Mouse (Mus musculus): ENCODE measurements around the gene Map4k1. TPM values are rescaled to one million over a fixed set of nuclear protein-coding genes. Genes with fewer than 3 reads are reported as not detected.
A peak's percentile ranks its signal among the peaks of the same experiment; 100 is the strongest.
"Not testable (repeated sequence)": the region's sequence is repeated elsewhere in the genome, so short reads cannot be mapped to it uniquely, and the experiment has no call there.

Map4k1 gene
- polyA plus RNA-seq, 1 experiment = 8.2 TPM

GRCm38 (mm10) chr7:28966181-28966580, 15.7 kb upstream of the Map4k1 start:
- TF ChIP-seq POLR2A (IDR thresholded peaks at IDR 0.05; ENCODE audit: borderline replicate concordance, extremely low read depth, insufficient read depth, insufficient read length, poor library complexity, severe bottlenecking) = no peak
- no peak for TF ChIP-seq CTCF (IDR thresholded peaks at IDR 0.05; ENCODE audit: borderline replicate concordance, extremely low read depth, insufficient read depth, insufficient read length)
- DNase-seq (ENCODE audit: low read depth) = no peak

- TF ChIP-seq CTCF (IDR thresholded peaks at IDR 0.05; ENCODE audit: borderline replicate concordance, extremely low read depth, insufficient read depth, insufficient read length) (no peak), POLR2A (IDR thresholded peaks at IDR 0.05; ENCODE audit: borderline replicate concordance, extremely low read depth, insufficient read depth, insufficient read length, poor library complexity, severe bottlenecking) (no peak)
Observed at GRCm38 (mm10) chr7:28966751-28967505, 14.9 kb upstream of the Map4k1 start.

DNA sequence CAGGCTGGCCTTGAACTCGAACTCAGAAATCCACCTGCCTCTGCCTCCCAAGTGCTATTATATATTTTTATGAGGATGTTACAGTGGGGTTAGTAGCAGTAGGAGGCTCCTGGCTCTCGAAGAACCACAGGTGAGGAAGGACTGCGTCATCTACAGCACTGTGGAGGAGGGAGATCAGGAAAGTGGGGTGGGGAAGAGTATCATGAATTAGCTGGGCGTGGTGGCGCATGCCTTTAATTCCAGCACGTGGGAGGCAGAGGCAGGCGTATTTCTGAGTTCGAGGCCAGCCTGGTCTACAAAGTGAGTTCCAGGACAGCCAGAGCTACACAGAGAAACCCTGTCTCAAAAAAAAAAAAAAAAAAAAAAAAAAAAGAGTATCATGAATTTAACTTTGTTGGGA, 13.7 kb upstream of the Map4k1 start:
- not testable (repeated sequence) for DNase-seq (ENCODE audit: low read depth)

More at GRCm38 (mm10) chr7:28966751-28967505, 14.9 kb upstream of the Map4k1 start:
- DNase-seq (ENCODE audit: low read depth) = no peak

GRCm38 (mm10) chr7:28969271-28969670, 12.6 kb upstream of the Map4k1 start:
- no peak for TF ChIP-seq CTCF (IDR thresholded peaks at IDR 0.05; ENCODE audit: borderline replicate concordance, extremely low read depth, insufficient read depth, insufficient read length)
- no peak for TF ChIP-seq POLR2A (IDR thresholded peaks at IDR 0.05; ENCODE audit: borderline replicate concordance, extremely low read depth, insufficient read depth, insufficient read length, poor library complexity, severe bottlenecking)
- DNase-seq (ENCODE audit: low read depth) = no peak

DNA sequence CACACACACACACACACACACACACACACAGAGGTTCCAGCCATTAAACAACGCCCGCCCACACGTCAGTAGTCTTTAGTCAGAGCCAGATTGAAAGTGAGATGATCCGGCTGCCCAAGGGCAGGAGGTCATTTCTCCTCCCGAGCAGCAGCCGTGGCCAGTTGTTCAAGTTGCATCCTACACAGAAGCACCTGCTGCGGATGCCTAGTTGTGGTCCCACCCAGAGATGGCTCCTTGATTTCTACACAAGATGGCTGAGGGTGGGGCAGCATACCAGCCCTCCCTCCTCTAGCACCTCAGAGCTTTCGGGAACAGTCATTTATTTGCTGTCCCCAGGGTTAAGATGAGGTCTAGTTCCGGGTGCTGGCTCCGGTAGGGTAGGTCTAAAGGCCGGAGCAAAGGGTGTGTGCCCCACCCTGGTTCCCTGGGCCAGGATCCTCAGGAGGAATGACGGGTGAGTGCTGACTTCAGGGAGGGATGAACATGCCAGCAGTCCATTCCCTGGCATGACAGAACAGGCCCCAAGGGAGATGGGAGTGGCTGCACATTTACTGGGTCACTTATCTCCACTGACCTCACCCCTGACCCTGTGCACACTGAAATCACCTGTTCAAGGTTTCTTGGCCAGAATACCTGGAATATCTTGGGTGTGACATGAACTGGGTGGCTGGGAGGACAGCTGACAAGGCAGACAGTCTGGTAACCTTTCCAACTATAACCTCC, 12.0 kb upstream of the Map4k1 start:
- no peak for TF ChIP-seq CTCF (IDR thresholded peaks at IDR 0.05; ENCODE audit: borderline replicate concordance, extremely low read depth, insufficient read depth, insufficient read length)
- TF ChIP-seq POLR2A (IDR thresholded peaks at IDR 0.05; ENCODE audit: borderline replicate concordance, extremely low read depth, insufficient read depth, insufficient read length, poor library complexity, severe bottlenecking) = no peak
- no peak for DNase-seq (ENCODE audit: low read depth)

DNA sequence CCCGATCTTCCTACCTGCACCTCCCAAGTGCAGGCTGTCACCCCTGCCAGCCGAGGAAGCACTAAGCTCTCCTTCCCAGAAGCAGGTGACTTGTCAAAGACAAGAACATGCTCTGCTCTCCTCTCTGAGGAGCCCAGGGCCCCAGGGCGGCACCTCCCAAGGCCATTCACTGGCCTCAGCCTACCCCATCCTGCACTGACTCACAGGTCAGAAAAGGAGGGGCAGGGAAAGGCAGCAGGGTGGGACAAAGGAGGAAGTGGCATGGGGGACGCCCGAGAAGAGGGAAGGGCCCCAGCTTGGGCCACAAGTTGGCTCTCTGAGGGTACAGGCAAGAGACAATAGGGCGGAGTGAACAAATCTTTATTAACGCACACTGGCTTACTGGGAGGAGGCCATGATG, 10.8 kb upstream of the Map4k1 start:
- DNase-seq (ENCODE audit: low read depth) = no peak
- TF ChIP-seq CTCF (IDR thresholded peaks at IDR 0.05; ENCODE audit: borderline replicate concordance, extremely low read depth, insufficient read depth, insufficient read length) (no peak), POLR2A (IDR thresholded peaks at IDR 0.05; ENCODE audit: borderline replicate concordance, extremely low read depth, insufficient read depth, insufficient read length, poor library complexity, severe bottlenecking) (no peak)

DNA sequence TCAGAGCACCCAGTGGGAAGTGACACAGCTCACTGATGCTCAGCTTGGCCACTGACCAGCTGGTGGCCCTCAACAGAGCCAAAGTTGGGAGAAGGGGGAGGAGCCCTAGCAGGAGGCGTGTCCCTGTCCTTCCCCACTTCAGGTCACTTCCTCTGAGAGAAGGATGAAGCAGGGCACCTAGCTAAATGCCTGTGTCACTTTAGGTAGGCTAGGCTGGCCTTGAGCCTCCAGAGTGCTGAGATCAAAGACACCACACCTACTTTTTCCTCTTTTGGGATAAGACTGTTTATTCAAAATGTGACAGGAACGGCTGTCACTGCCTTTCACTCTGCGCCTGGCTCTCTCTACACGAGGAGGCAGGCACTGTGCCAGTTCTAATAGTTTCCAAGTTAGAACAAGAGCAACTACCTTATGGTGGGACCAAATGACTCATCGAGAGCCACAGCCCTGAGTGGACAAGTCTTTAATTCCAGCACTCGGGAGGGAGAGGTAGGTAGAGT, 10.0 kb upstream of the Map4k1 start:
- DNase-seq (ENCODE audit: low read depth) = no peak
- TF ChIP-seq CTCF (IDR thresholded peaks at IDR 0.05; ENCODE audit: borderline replicate concordance, extremely low read depth, insufficient read depth, insufficient read length) = no peak
- TF ChIP-seq POLR2A (IDR thresholded peaks at IDR 0.05; ENCODE audit: borderline replicate concordance, extremely low read depth, insufficient read depth, insufficient read length, poor library complexity, severe bottlenecking) = no peak

- TF ChIP-seq POLR2A (IDR thresholded peaks at IDR 0.05; ENCODE audit: borderline replicate concordance, extremely low read depth, insufficient read depth, insufficient read length, poor library complexity, severe bottlenecking) (no peak), CTCF (IDR thresholded peaks at IDR 0.05; ENCODE audit: borderline replicate concordance, extremely low read depth, insufficient read depth, insufficient read length) (peak; percentile 88)
- DNase-seq (ENCODE audit: low read depth) = peak; percentile 76
Observed at GRCm38 (mm10) chr7:28972542-28972985, 9.3 kb upstream of the Map4k1 start.

- no peak for DNase-seq (ENCODE audit: low read depth)
- no peak for TF ChIP-seq POLR2A (IDR thresholded peaks at IDR 0.05; ENCODE audit: borderline replicate concordance, extremely low read depth, insufficient read depth, insufficient read length, poor library complexity, severe bottlenecking)
- peak; percentile 18; the same call in 1 of the 2 replicates for TF ChIP-seq CTCF (IDR thresholded peaks at IDR 0.05; ENCODE audit: borderline replicate concordance, extremely low read depth, insufficient read depth, insufficient read length)
Observed at GRCm38 (mm10) chr7:28973025-28973424, 8.8 kb upstream of the Map4k1 start.

DNA sequence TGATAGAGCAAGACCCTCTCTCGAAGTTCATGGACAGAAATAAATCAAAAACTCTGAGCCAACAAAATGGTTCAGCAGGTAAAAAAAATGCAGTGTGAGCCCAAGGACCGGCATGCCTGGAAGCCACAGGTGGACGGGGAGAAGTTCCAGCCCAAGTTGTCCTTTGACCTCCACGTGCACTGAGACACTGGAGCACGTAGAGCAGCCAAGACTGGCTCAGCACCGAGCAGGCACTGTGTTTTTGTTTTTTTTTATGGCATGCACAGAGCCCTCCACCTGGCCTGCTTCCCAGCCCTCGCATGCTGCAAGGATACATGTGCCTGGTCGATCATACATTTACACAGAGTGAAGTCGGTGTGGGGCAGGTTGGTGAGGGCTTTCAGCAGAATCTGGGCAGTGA, 4.3 kb upstream of the Map4k1 start:
- DNase-seq (ENCODE audit: low read depth) = no peak
- TF ChIP-seq CTCF (IDR thresholded peaks at IDR 0.05; ENCODE audit: borderline replicate concordance, extremely low read depth, insufficient read depth, insufficient read length) (no peak), POLR2A (IDR thresholded peaks at IDR 0.05; ENCODE audit: borderline replicate concordance, extremely low read depth, insufficient read depth, insufficient read length, poor library complexity, severe bottlenecking) (no peak)

GRCm38 (mm10) chr7:28982274-28983013, 594 bp downstream of the Map4k1 start:
- DNase-seq (ENCODE audit: low read depth) = no peak

More at GRCm38 (mm10) chr7:28982274-28983013, 594 bp downstream of the Map4k1 start:
- no peak for TF ChIP-seq POLR2A (IDR thresholded peaks at IDR 0.05; ENCODE audit: borderline replicate concordance, extremely low read depth, insufficient read depth, insufficient read length, poor library complexity, severe bottlenecking)
- TF ChIP-seq CTCF (IDR thresholded peaks at IDR 0.05; ENCODE audit: borderline replicate concordance, extremely low read depth, insufficient read depth, insufficient read length) = no peak
